Mouse (Mus musculus): ENCODE measurements around the gene Smarca2. TPM values are rescaled to one million over a fixed set of nuclear protein-coding genes. Genes with fewer than 3 reads are reported as not detected.

Gene Smarca2
- polyA plus RNA-seq, 1 experiment from 2014 or later: 36.3 TPM

DNA sequence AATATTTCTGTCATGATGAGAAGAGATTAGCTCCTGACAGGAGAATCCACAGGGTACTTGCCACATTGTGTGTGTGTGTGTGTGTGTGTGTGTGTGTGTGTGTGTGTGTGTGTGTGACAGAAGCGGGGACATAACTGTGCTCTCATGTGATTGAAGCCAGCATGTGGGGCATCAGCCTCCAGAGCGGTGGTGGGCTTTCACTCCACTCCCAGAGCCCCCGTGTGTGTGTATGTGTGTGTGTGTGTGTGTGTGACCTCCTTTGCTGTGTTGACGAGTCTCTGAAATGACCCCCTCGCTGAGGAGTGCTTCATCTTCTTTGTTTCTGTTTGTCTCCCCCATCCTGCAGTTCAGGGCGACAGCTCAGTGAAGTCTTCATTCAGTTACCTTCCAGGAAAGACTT lies 165.7 kb downstream of the Smarca2 start:
- Histone ChIP-seq H3K4me1 (replicated peaks) (no peaks in the 10 kb centered on the region), H3K36me3 (no peaks in the 10 kb centered on the region), H3K9me3 (no peaks in the 10 kb centered on the region), H3K27ac (no peak overlapping the region), H3K4me3 (replicated peaks) (no peak overlapping the region), H3K4me2 (replicated peaks) (no peak overlapping the region), H3K27me3 (replicated peaks) (no peaks in the 10 kb centered on the region), H3K9ac (no peak overlapping the region)
- ATAC-seq: no peak
- WGBS: 83% methylated on average over 6 of the region's 6 CpGs

DNA sequence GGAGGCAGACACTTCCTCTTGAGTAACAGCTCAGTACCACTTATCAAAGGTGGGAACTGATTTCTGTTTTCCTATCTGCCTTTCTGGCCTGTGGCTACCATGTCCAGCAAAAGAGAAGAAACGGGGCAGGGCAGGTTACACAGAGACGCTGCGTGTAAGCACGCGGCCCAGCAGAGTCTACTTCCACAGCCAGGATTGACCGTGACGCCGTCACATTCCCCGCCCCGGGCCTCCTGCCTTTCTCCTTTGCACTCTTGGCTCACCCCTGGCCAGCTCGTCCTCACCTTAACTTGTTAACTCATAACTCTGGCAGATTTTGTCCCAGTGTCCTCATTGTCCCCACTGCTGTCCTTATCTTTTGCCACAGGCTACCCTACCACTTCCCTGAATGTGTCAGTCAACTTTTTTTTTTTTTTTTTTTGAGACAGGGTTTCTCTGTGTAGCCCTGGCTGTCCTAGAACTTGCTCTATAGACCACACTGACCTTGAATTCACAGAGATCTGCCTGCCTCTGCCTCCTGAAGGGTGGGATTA lies 167.3 kb downstream of the Smarca2 start:
- Histone ChIP-seq H3K4me2 (replicated peaks) (no peak overlapping the region), H3K27ac (no peak overlapping the region), H3K36me3 (no peaks in the 10 kb centered on the region), H3K27me3 (replicated peaks) (no peaks in the 10 kb centered on the region), H3K9ac (no peak overlapping the region), H3K4me1 (replicated peaks) (no peaks in the 10 kb centered on the region), H3K9me3 (no peaks in the 10 kb centered on the region), H3K4me3 (replicated peaks) (no peak overlapping the region)
- ATAC-seq: no peak
- WGBS: 92% methylated on average over 11 of the region's 11 CpGs

DNA sequence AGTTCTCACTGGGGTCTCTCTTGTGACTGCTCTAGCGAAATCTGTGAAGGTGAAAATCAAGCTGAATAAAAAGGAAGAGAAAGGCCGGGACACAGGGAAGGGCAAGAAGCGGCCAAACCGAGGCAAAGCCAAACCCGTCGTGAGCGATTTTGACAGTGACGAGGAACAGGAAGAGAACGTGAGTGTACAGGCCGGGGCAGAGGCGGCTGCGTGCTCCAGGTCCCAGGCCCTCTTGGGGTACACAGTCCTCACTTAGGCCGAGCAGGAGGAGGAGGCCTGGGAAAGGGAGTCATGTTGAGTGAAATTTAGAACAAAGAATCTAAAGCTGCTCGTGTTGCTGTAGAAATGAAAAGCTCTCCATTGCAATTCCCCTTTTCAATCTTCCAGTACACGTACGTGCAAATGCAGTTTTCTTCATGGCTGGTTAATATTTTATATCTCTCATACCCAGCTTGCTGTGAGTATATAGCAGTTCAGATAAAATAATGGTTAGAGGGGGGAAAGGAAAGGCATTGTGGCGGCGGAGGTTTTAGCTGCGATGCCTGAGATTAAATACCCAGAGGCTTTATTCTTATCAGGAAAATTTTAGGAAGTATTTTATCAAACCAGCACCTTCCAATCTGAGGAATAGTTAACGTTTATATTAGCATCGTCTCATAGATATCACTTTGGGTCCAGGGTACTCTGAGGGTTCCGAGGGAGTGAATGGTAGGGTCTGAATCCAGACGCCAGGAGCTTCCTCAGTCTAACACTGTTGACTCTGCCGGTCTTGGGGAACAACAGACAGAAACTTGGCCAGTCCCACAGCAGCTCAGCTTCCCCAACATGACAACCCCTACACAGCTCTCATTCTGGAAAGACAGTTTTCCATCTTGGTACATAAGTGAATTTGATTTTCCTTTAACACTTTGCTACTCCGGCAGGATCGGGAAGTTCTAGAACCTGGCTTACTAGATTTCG lies 171.5 kb downstream of the Smarca2 start:
- Histone ChIP-seq H3K27me3 (replicated peaks) (no peaks in the 10 kb centered on the region), H3K4me2 (replicated peaks) (no peak overlapping the region), H3K27ac (no peak overlapping the region), H3K4me1 (replicated peaks) (no peaks in the 10 kb centered on the region), H3K9me3 (no peaks in the 10 kb centered on the region), H3K36me3 (no peaks in the 10 kb centered on the region), H3K9ac (no peak overlapping the region), H3K4me3 (replicated peaks) (no peak overlapping the region)
- WGBS: 60% methylated on average over 27 of the region's 27 CpGs
- no peak for ATAC-seq

DNA sequence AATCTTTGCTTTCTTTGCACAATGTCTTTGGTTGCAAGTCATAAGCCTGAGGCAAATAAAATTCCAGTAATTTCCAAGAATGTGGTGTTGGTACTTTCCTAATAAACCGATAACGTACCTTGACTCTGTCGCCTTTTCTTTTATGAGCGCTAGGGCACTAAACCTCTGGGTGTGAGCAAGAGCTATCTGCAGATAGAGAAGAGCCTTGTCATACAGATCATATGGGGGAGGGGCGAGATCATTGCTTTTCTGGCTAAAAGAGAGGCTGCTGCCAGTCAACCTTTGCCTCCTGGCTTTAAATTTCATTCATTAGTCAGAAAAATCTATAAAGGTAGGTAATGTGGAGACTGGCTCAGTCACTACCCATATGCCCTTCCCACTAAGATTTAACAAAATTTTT lies 173.3 kb downstream of the Smarca2 start:
- 70% methylated on average over 5 of the region's 5 CpGs for WGBS
- Histone ChIP-seq H3K4me3 (replicated peaks) (no peak overlapping the region), H3K36me3 (no peaks in the 10 kb centered on the region), H3K9ac (no peak overlapping the region), H3K4me2 (replicated peaks) (no peak overlapping the region), H3K4me1 (replicated peaks) (no peaks in the 10 kb centered on the region), H3K27me3 (replicated peaks) (no peaks in the 10 kb centered on the region), H3K9me3 (no peaks in the 10 kb centered on the region), H3K27ac (no peak overlapping the region)
- peak; percentile 89 for ATAC-seq

DNA sequence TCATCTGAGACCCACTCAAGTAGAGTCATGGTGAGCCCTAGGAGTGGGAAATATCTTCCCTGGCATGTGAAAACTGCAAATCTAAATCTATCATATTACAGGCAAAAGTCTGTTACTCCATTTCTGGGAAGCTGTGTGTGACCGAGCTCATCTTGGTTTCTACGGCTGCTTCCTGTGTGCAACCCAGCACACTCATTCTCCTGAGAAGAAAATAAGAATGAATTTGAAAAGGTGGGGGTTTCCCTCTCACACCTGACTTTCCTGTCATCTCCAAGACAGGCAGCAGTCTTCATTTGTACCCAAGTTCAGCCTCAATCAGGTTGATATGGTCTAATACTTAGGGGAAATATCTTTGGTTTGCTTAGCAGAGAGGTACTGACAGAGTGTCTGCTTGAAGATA lies 176.4 kb downstream of the Smarca2 start:
- Histone ChIP-seq H3K9me3 (no peaks in the 10 kb centered on the region), H3K4me3 (replicated peaks) (no peak overlapping the region), H3K9ac (no peak overlapping the region), H3K27me3 (replicated peaks) (no peaks in the 10 kb centered on the region), H3K27ac (no peak overlapping the region), H3K36me3 (no peaks in the 10 kb centered on the region), H3K4me1 (replicated peaks) (no peaks in the 10 kb centered on the region), H3K4me2 (replicated peaks) (no peak overlapping the region)
- no peak for ATAC-seq
- 95% methylated on average over 2 of the region's 2 CpGs for WGBS

DNA sequence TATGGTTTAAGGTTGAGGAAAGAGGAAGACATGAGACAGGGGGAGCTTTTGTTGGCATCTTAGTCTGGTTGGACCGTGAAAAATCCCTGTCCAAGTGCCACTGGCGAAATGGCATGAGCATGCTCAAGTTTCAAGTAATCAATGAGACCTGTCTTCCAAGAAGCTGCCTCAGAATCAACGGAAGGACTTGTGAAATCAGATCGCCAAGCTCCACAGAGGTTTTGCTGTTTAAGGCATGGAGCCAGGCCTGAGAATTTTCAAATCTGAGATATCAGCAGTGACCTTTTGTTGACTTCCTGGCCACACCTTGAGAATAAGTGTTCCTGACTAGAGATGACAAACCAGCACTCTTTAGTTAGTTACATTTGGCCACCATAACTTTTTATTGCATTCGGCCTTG lies 183.6 kb downstream of the Smarca2 start:
- H3K9ac ChIP-seq: no peak overlapping the region
- H3K4me2 ChIP-seq (replicated peaks): no peak overlapping the region
- no peaks in the 10 kb centered on the region for H3K27me3 ChIP-seq (replicated peaks)
- no peak overlapping the region for H3K27ac ChIP-seq
- H3K36me3 ChIP-seq: no peaks in the 10 kb centered on the region
- H3K9me3 ChIP-seq: no peaks in the 10 kb centered on the region
- no peak overlapping the region for H3K4me3 ChIP-seq (replicated peaks)
- WGBS: 80% methylated on average over 5 of the region's 5 CpGs
- H3K4me1 ChIP-seq (replicated peaks): no peaks in the 10 kb centered on the region
- no peak for ATAC-seq

DNA sequence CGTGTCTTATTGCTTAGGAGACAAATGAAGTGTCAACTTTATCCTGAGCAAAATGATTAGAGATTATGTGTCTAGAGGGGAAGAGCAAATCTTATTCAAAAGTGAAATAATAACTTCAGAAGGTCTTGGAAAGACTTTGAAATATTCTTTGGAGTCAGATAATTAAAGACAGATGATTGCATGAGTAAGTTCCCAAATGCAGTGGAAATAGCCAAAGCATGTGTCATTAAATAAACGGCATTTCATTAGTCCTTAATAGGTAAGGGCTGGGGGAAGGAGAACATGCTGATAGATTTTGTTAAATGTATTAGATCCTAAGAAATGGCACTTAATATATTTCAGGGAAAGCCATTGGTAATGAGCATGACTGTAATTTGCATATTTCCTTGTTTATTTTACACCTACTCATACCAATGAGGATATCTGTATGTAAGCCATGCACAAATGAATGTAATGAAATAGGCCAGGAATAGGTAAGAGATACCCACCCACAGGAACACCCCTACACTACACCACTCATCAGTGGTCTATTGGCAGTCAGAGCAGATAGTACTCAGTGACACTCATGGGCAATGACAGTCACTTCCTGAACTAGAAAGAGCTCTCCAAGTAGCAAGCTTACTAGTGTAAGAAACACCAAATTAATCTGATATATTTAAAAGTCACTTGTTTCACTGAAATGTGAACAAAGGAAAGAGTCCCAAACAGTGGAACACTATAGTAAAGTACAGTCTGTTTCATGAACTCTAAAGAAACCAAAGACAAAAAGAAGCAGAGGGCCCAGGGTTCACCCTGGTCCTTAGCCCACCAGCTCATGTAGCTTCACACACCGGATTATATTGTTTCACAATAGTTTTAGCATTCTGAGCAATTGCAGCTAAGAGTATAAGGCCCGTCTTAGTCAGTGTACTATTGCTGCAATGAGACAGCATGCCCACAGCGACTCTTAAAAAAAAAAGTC lies 185.8 kb downstream of the Smarca2 start:
- Histone ChIP-seq H3K27ac (no peak overlapping the region), H3K4me3 (replicated peaks) (no peak overlapping the region), H3K4me1 (replicated peaks) (no peaks in the 10 kb centered on the region), H3K9me3 (no peaks in the 10 kb centered on the region), H3K4me2 (replicated peaks) (no peak overlapping the region), H3K9ac (no peak overlapping the region), H3K27me3 (replicated peaks) (no peaks in the 10 kb centered on the region), H3K36me3 (no peaks in the 10 kb centered on the region)
- WGBS: 88% methylated on average over 5 of the region's 5 CpGs
- no peak for ATAC-seq

DNA sequence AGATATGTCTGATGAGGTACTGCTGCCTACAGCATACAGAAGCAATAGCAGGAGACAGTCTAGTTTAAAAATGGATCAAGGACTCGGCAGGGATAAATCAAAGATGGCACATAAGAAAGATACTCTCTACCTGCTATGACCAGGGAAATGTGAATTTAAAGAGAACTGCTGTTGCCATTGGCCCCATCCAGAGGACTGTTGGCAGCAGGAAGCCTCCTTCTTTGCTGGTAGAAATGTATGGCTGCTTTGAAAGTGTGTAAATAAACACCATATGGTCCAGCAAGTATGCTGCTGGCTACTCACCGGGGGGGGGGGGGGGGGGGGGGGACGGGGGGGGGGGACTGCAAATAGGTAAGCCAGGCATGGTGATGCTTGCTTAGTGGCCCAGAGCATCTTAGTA lies 189.5 kb downstream of the Smarca2 start:
- Histone ChIP-seq H3K4me3 (replicated peaks) (no peak overlapping the region), H3K27me3 (replicated peaks) (no peaks in the 10 kb centered on the region), H3K9ac (no peak overlapping the region), H3K27ac (no peak overlapping the region), H3K9me3 (no peaks in the 10 kb centered on the region), H3K4me1 (replicated peaks) (no peaks in the 10 kb centered on the region), H3K36me3 (no peaks in the 10 kb centered on the region), H3K4me2 (replicated peaks) (no peak overlapping the region)
- 52% methylated on average over 2 of the region's 3 CpGs for WGBS
- ATAC-seq: no peak

DNA sequence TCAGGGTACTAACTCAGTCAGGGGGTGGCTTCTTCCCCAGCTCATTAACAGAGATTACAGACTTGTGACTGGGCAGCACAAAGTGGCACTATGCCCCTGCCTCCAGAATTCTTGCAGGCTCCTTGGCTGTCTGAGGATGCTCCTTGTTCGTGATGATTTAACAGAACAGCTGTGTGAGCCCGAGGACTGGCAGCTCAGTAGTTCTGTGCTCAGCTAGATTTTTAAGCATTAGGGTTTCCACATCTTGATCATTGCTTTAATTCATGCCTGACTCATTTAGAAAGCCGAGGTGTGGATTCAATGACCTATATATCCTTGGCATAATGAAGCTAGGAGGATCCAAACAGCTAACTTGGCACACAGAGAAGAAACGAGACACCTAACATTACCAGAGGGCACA lies 191.2 kb downstream of the Smarca2 start:
- Histone ChIP-seq H3K4me1 (replicated peaks) (no peaks in the 10 kb centered on the region), H3K36me3 (no peaks in the 10 kb centered on the region), H3K27me3 (replicated peaks) (no peaks in the 10 kb centered on the region), H3K4me3 (replicated peaks) (no peak overlapping the region), H3K9ac (no peak overlapping the region), H3K9me3 (no peaks in the 10 kb centered on the region), H3K27ac (no peak overlapping the region), H3K4me2 (replicated peaks) (no peak overlapping the region)
- ATAC-seq: no peak
- WGBS: 72% methylated on average over 4 of the region's 4 CpGs

DNA sequence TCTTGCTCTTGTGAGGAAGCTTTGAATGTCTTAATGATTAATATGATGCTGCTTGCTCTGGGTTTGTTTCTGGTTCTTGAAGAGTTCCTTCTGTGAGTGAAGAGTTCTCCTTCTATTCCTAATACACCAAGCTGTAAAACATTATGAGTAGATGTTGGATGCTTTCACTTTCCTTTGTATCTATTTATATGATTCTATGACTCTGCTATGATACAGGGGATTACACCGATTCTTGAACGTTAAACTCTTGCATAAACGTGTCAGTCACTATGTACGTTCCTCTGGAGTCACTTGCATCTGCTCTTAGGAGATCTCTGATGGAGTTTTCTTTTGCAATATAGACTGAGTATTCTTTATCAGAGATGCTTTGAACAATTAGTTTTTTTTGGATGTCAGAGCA lies 199.6 kb downstream of the Smarca2 start:
- 67% methylated on average over 4 of the region's 4 CpGs for WGBS
- H3K27me3 ChIP-seq (replicated peaks): no peaks in the 10 kb centered on the region
- no peaks in the 10 kb centered on the region for H3K9me3 ChIP-seq
- H3K27ac ChIP-seq: no peak overlapping the region
- no peak for ATAC-seq
- no peak overlapping the region for H3K4me2 ChIP-seq (replicated peaks)
- no peaks in the 10 kb centered on the region for H3K36me3 ChIP-seq
- no peak overlapping the region for H3K4me3 ChIP-seq (replicated peaks)
- H3K9ac ChIP-seq: no peak overlapping the region
- H3K4me1 ChIP-seq (replicated peaks): no peaks in the 10 kb centered on the region

DNA sequence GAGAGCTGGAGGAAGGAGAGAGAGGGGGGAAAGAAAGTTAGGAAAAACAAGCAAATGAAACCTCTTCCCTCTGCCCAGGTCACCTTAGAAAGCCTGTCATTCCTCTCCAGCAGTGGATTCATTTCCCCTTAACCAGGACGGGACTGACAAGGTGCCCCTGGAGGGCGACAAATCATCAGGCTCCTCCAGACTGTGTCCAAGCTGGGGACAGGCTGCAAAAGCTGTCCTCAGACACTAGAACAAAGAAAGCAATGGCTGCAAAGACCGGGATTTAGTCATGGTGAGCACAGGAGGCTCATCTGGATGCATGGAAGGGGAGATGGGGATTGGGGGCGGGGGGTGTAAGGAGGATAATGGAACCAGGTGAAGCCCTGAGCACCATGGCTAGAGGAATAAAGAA lies 209.8 kb downstream of the Smarca2 start:
- H3K4me1 ChIP-seq (replicated peaks): no peaks in the 10 kb centered on the region
- no peaks in the 10 kb centered on the region for H3K27me3 ChIP-seq (replicated peaks)
- H3K9ac ChIP-seq: no peak overlapping the region
- no peak overlapping the region for H3K4me2 ChIP-seq (replicated peaks)
- H3K27ac ChIP-seq: no peak overlapping the region
- no peak overlapping the region for H3K4me3 ChIP-seq (replicated peaks)
- H3K9me3 ChIP-seq: no peaks in the 10 kb centered on the region
- no peaks in the 10 kb centered on the region for H3K36me3 ChIP-seq
- 44% methylated on average over 4 of the region's 4 CpGs for WGBS
- ATAC-seq: no peak

DNA sequence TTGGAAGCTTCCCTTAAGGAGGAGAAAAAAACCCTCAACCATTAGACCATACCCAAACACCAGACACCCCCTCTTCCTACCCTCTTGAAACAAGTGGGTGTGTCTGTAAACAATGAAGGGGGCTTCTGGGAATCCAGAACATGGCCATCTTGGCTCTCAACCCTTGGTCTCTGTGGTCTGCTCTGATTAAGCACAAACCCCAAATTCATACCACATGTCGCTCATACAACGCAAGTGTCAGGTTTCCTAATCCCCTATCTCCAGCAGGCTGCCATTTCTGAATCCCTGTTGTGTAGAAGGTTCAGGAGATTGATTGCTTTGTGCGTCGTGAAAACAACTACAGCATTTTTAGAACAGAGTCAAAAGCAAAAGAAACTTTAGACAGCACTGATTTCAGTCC lies 213.1 kb downstream of the Smarca2 start:
- Histone ChIP-seq H3K9ac (no peak overlapping the region), H3K4me3 (replicated peaks) (no peak overlapping the region)

More for the DNA sequence above, 213.1 kb downstream of the Smarca2 start:
- Histone ChIP-seq H3K9me3 (no peaks in the 10 kb centered on the region), H3K27me3 (replicated peaks) (no peaks in the 10 kb centered on the region), H3K27ac (no peak overlapping the region), H3K4me1 (replicated peaks) (no peaks in the 10 kb centered on the region), H3K36me3 (no peaks in the 10 kb centered on the region), H3K4me2 (replicated peaks) (no peak overlapping the region)
- WGBS: 90% methylated on average over 4 of the region's 4 CpGs
- no peak for ATAC-seq

All from intestine, embryonic 15.5 days (tissue).